Mouse (Mus musculus): ENCODE results near the gene Gm17655. TPM values are rescaled to one million over a fixed set of nuclear protein-coding genes. Genes with fewer than 3 reads are reported as not detected.
"Not testable (repeated sequence)": the region's sequence is repeated elsewhere in the genome, so short reads cannot be mapped to it uniquely, and the experiment has no call there.

Gene Gm17655
- 3.3 and 7.5 TPM in 2 replicates for polyA plus RNA-seq (2015; fragmentation: Nextera tagmentation; extraction: Ambion mirVana)

DNA sequence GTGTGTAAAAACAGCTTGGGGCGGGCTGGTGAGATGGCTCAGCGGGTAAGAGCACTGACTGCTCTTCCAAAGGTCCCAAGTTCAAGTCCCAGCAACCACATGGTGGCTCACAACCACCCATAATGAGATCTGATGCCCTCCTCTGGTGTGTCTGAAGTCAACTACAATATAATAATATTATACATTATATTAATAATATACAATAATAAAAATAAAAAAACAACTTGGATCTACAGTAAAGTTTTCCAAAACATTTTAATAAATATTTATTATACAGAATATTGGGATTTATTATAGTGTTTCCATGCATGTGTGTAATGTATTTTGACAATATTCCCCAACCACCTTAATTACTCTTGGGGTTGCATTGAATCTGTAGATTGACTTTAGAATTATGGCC lies at the start of gene Gm17655:
Gene Gm17655, minus strand, starts transcription at position 101 of the 400 bp plus-strand sequence.
- H3K36me3 ChIP-seq (ENCODE audit: control insufficient read depth, insufficient read depth): not testable (repeated sequence)
- WGBS: 78% methylated on average over 2 of the region's 2 CpGs

GRCm38 (mm10) chr5:110109991-110110441 lies 37.7 kb upstream of the Gm17655 start, which contains the start of gene Zfp605:
Gene Zfp605, plus strand, starts transcription at chr5:110110092.
- Histone ChIP-seq H3K9me3 (ENCODE audit: control insufficient read depth, low read length) (0 out of 2 replicates have a peak, but pooled peaks cover 1% of the 10 kb centered on the region), H3K27ac (ENCODE audit: low read length) (peak within 1 kb of the TSS; percentile 94), H3K4me3 (replicated peaks; ENCODE audit: low read length) (peak within 1 kb of the TSS; percentile 81), H3K9ac (replicated peaks; ENCODE audit: low read depth, low read length) (peak within 1 kb of the TSS; percentile 75), H3K36me3 (ENCODE audit: control insufficient read depth, insufficient read depth) (peaks cover 27% of the 10 kb centered on the region), H3K4me2 (ENCODE audit: low read length) (peak within 1 kb of the TSS; percentile 76), H3K4me1 (replicated peaks; ENCODE audit: control insufficient read depth, insufficient read depth, low read length) (peaks cover 15% of the 10 kb centered on the region), H3K27me3 (replicated peaks; ENCODE audit: control insufficient read depth, insufficient read depth, low read length) (no peaks in the 10 kb centered on the region)
- peak; percentile 76 for ATAC-seq
- under 1% methylated on average over 12 of the region's 12 CpGs for WGBS

More for the DNA sequence above, at the start of gene Gm17655:
- ATAC-seq; H3K27ac ChIP-seq (ENCODE audit: low read length); H3K4me2 ChIP-seq (ENCODE audit: low read length); H3K9ac ChIP-seq (replicated peaks; ENCODE audit: low read depth, low read length); H3K27me3 ChIP-seq (replicated peaks; ENCODE audit: control insufficient read depth, insufficient read depth, low read length); H3K4me3 ChIP-seq (replicated peaks; ENCODE audit: low read length); H3K4me1 ChIP-seq (replicated peaks; ENCODE audit: control insufficient read depth, insufficient read depth, low read length): not testable (repeated sequence)
- H3K9me3 ChIP-seq (ENCODE audit: control insufficient read depth, low read length): peaks cover 13% of the 10 kb centered on the region

GRCm38 (mm10) chr5:110108305-110108628 lies 36.0 kb upstream of the Gm17655 start:
- Histone ChIP-seq H3K27ac (ENCODE audit: low read length) (peak overlapping the region; percentile 97; the same call in 1 of the 2 replicates), H3K9ac (replicated peaks; ENCODE audit: low read depth, low read length) (no peak overlapping the region), H3K27me3 (replicated peaks; ENCODE audit: control insufficient read depth, insufficient read depth, low read length) (no peaks in the 10 kb centered on the region), H3K4me2 (ENCODE audit: low read length) (peak overlapping the region; percentile 86), H3K36me3 (ENCODE audit: control insufficient read depth, insufficient read depth) (peaks cover 35% of the 10 kb centered on the region), H3K4me3 (replicated peaks; ENCODE audit: low read length) (peak overlapping the region; percentile 77), H3K9me3 (ENCODE audit: control insufficient read depth, low read length) (0 out of 2 replicates have a peak, but pooled peaks cover 2% of the 10 kb centered on the region), H3K4me1 (replicated peaks; ENCODE audit: control insufficient read depth, insufficient read depth, low read length) (peaks cover 15% of the 10 kb centered on the region)
- ATAC-seq: no peak
- 0% methylated on average over 7 of the region's 7 CpGs for WGBS

- Histone ChIP-seq H3K9me3 (ENCODE audit: control insufficient read depth, low read length) (0 out of 2 replicates have a peak, but pooled peaks cover 2% of the 10 kb centered on the region), H3K36me3 (ENCODE audit: control insufficient read depth, insufficient read depth) (peaks cover 34% of the 10 kb centered on the region), H3K4me3 (replicated peaks; ENCODE audit: low read length) (peak within 1 kb of the TSS; percentile 77), H3K4me2 (ENCODE audit: low read length) (peak within 1 kb of the TSS; percentile 86), H3K9ac (replicated peaks; ENCODE audit: low read depth, low read length) (peak within 1 kb of the TSS; percentile 81), H3K27me3 (replicated peaks; ENCODE audit: control insufficient read depth, insufficient read depth, low read length) (no peaks in the 10 kb centered on the region), H3K4me1 (replicated peaks; ENCODE audit: control insufficient read depth, insufficient read depth, low read length) (peaks cover 15% of the 10 kb centered on the region), H3K27ac (ENCODE audit: low read length) (peak within 1 kb of the TSS; percentile 97)
- peak; percentile 78 for ATAC-seq
- under 1% methylated on average over 71 of the region's 71 CpGs for WGBS
Observed at GRCm38 (mm10) chr5:110107581-110108304, 35.4 kb upstream of the Gm17655 start, which contains the start of gene Gtpbp6. Gene Gtpbp6, minus strand, starts transcription at chr5:110108197.

- ATAC-seq: no peak
- 12% methylated on average over 41 of the region's 41 CpGs for WGBS
- Histone ChIP-seq H3K4me3 (replicated peaks; ENCODE audit: low read length) (peak overlapping the region; percentile 77), H3K9me3 (ENCODE audit: control insufficient read depth, low read length) (0 out of 2 replicates have a peak, but pooled peaks cover 2% of the 10 kb centered on the region), H3K36me3 (ENCODE audit: control insufficient read depth, insufficient read depth) (peaks cover 32% of the 10 kb centered on the region), H3K9ac (replicated peaks; ENCODE audit: low read depth, low read length) (peak overlapping the region; percentile 81), H3K4me1 (replicated peaks; ENCODE audit: control insufficient read depth, insufficient read depth, low read length) (peaks cover 15% of the 10 kb centered on the region), H3K27ac (ENCODE audit: low read length) (peak overlapping the region; percentile 97), H3K4me2 (ENCODE audit: low read length) (peak overlapping the region; percentile 86), H3K27me3 (replicated peaks; ENCODE audit: control insufficient read depth, insufficient read depth, low read length) (no peaks in the 10 kb centered on the region)
Observed at GRCm38 (mm10) chr5:110106901-110107564, 34.7 kb upstream of the Gm17655 start.

DNA sequence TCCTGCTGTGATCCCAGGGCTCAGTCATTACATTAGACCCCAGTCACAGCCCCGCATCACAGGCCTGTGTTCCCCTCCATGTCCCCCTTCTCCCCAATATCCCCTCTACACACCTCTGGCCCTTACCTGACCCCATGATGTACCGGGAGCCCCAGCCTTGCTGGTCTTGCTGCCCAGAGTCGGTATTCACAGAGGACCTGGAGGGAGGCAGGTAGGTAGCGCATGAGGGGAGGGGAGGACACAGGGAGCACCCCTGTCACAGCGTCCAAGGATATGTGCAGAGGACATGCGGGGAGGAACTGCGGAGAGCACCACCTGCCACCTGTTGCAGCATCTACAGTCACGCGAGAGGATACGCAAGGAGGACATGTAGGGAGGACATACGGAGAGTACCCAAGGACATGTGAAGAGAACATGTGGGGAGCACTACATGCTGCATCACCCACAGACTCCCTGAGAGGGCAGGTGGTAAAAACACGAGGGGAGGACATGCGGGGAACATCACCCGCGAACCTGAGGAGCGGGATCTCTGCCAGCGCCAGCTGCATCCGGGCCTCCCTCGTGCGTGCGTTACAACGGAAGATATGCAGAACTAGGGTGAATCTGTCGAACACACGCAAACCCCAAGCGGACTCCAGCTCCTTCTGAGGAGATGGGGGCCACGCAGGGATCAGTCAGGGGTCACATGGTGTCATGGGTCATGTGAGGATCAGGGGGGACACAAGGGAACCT lies 34.0 kb upstream of the Gm17655 start:
- H3K36me3 ChIP-seq (ENCODE audit: control insufficient read depth, insufficient read depth): peaks cover 32% of the 10 kb centered on the region

GRCm38 (mm10) chr5:110104616-110105380 lies 32.5 kb upstream of the Gm17655 start:
- Histone ChIP-seq H3K9ac (replicated peaks; ENCODE audit: low read depth, low read length) (no peak overlapping the region), H3K36me3 (ENCODE audit: control insufficient read depth, insufficient read depth) (peaks cover 32% of the 10 kb centered on the region), H3K9me3 (ENCODE audit: control insufficient read depth, low read length) (0 out of 2 replicates have a peak, but pooled peaks cover 2% of the 10 kb centered on the region), H3K4me1 (replicated peaks; ENCODE audit: control insufficient read depth, insufficient read depth, low read length) (peaks cover 27% of the 10 kb centered on the region), H3K27me3 (replicated peaks; ENCODE audit: control insufficient read depth, insufficient read depth, low read length) (no peaks in the 10 kb centered on the region), H3K4me2 (ENCODE audit: low read length) (no peak overlapping the region), H3K4me3 (replicated peaks; ENCODE audit: low read length) (no peak overlapping the region), H3K27ac (ENCODE audit: low read length) (no peak overlapping the region)
- 95% methylated on average over 36 of the region's 36 CpGs for WGBS
- no peak for ATAC-seq

More for the DNA sequence above, 34.0 kb upstream of the Gm17655 start:
- Histone ChIP-seq H3K4me2 (ENCODE audit: low read length) (peak overlapping the region; percentile 86), H3K4me1 (replicated peaks; ENCODE audit: control insufficient read depth, insufficient read depth, low read length) (peaks cover 20% of the 10 kb centered on the region), H3K4me3 (replicated peaks; ENCODE audit: low read length) (peak overlapping the region; percentile 77), H3K27ac (ENCODE audit: low read length) (no peak overlapping the region), H3K27me3 (replicated peaks; ENCODE audit: control insufficient read depth, insufficient read depth, low read length) (no peaks in the 10 kb centered on the region), H3K9ac (replicated peaks; ENCODE audit: low read depth, low read length) (no peak overlapping the region; the same call in 1 of the 2 replicates), H3K9me3 (ENCODE audit: control insufficient read depth, low read length) (0 out of 2 replicates have a peak, but pooled peaks cover 2% of the 10 kb centered on the region)
- ATAC-seq: no peak
- 93% methylated on average over 26 of the region's 26 CpGs for WGBS

DNA sequence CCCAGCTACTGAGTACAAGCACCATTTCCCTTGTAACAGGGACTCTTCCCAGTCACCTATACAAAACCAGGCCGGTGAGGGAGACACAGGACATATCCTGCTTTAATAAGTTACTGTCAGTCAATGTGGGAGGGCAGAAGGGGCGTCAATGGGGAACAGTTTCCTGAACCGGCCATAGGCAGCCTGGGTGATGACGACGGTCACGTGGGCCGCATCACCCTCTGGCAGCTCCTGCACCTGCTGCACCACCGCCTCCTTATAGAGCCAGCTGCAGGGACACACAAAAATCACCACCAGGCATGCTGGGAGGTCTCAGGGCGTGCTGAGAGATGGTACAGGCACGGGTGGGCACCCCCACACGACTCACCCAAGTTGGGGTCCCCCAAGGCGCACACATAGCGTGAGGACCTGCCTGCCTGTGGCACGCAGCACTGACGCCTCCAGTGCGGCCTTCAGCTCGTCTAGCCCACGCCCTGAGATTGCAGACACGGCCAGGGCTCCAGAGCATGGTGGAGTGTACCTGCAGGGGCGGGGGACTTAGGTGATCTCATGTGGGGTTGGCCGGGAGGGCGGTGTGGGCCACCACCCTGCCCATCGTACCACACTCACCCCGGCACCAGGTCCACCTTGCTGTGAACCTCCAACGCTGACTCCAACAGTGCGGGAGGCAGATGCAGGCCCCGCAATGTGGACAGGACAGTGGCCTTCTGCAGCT lies 31.7 kb upstream of the Gm17655 start:
- Histone ChIP-seq H3K9me3 (ENCODE audit: control insufficient read depth, low read length) (0 out of 2 replicates have a peak, but pooled peaks cover 2% of the 10 kb centered on the region), H3K4me1 (replicated peaks; ENCODE audit: control insufficient read depth, insufficient read depth, low read length) (peaks cover 27% of the 10 kb centered on the region), H3K27ac (ENCODE audit: low read length) (no peak overlapping the region), H3K4me2 (ENCODE audit: low read length) (no peak overlapping the region), H3K9ac (replicated peaks; ENCODE audit: low read depth, low read length) (no peak overlapping the region), H3K36me3 (ENCODE audit: control insufficient read depth, insufficient read depth) (peaks cover 32% of the 10 kb centered on the region), H3K27me3 (replicated peaks; ENCODE audit: control insufficient read depth, insufficient read depth, low read length) (no peaks in the 10 kb centered on the region), H3K4me3 (replicated peaks; ENCODE audit: low read length) (no peak overlapping the region)
- WGBS: 96% methylated on average over 27 of the region's 27 CpGs
- no peak for ATAC-seq
